Mouse (Mus musculus) hindbrain, embryonic 16.5 days (tissue): ENCODE measurements around the gene Setd3. TPM values are rescaled to one million over a fixed set of nuclear protein-coding genes. Genes with fewer than 3 reads are reported as not detected.

ENCODE experiments used
- ATAC-seq: fragments of 200-750 bp; cut with Nextera tagmentation; 2 replicates; pipeline ENCODE4 v1.8.0; 2017; ENCODE audit warnings: moderate TSS enrichment, moderate library complexity
- H3K27ac ChIP-seq: fragments of 300-500 bp; sonication (generic); 2 replicates; pipeline ENCODE4 v1.5.1; 2014; ENCODE audit warnings: low read depth, mild to moderate bottlenecking, control low read depth, low read length, moderate library complexity
- H3K27me3 ChIP-seq: fragments of 300-500 bp; sonication (generic); replicated peaks from 2 replicates; pipeline ENCODE4 v1.6.1; 2014; ENCODE audit warnings: low read length; ENCODE audit not compliant: control insufficient read depth, insufficient read depth
- H3K36me3 ChIP-seq: fragments of 300-500 bp; sonication (generic); 2 replicates; pipeline ENCODE4 v1.6.1; 2014; ENCODE audit warnings: mild to moderate bottlenecking, low read length, moderate library complexity, mixed read lengths; ENCODE audit not compliant: control insufficient read depth, insufficient read depth
- H3K4me1 ChIP-seq: fragments of 300-500 bp; sonication (generic); 2 replicates; pipeline ENCODE4 v1.6.1; 2014; ENCODE audit warnings: low read depth, low read length; ENCODE audit not compliant: control insufficient read depth, insufficient read depth
- H3K4me2 ChIP-seq: fragments of 300-500 bp; sonication (generic); 2 replicates; pipeline ENCODE4 v1.6.1; 2014; ENCODE audit warnings: mild to moderate bottlenecking, low read length, control low read depth, moderate library complexity
- H3K4me3 ChIP-seq: fragments of 300-500 bp; sonication (generic); 2 replicates; pipeline ENCODE4 v1.5.1; 2014; ENCODE audit warnings: mild to moderate bottlenecking, low read length, control low read depth, moderate library complexity
- H3K9ac ChIP-seq: fragments of 300-500 bp; sonication (generic); 2 replicates; pipeline ENCODE4 v1.6.1; 2014; ENCODE audit warnings: low read depth, mild to moderate bottlenecking, control low read depth, low read length, moderate library complexity
- H3K9me3 ChIP-seq: fragments of 300-500 bp; sonication (generic); 2 replicates; pipeline ENCODE4 v1.6.1; 2014; ENCODE audit warnings: mild to moderate bottlenecking, low read length, moderate library complexity; ENCODE audit not compliant: control insufficient read depth
- WGBS: fragments of 180-500 bp; shearing (Covaris S2); extraction: QIAGEN DNeasy Blood & Tissue Kit; methylation state at CpG from one replicate; pipeline ENCODE4 v1.1.7; 2014; 5-methylcytosine and 5-hydroxymethylcytosine counted together
- polyA plus RNA-seq: library from polyadenylated mRNA; unstranded; fragments of >200 nt; fragmentation: Nextera tagmentation; extraction: Ambion mirVana; gene quantifications from 2 replicates; pipeline ENCODE4 v1.2.1, GENCODE M21; 2015

The Setd3 gene
- polyA plus RNA-seq, 1 experiment from 2014 or later, result 93.6 TPM

- Histone ChIP-seq H3K27ac (no peak overlapping the region), H3K36me3 (no peaks in the 10 kb centered on the region; the same call in 1 of the 2 replicates), H3K27me3 (no peaks in the 10 kb centered on the region), H3K9me3 (no peaks in the 10 kb centered on the region), H3K4me1 (peaks cover 36% of the 10 kb centered on the region), H3K9ac (no peak overlapping the region), H3K4me3 (no peak overlapping the region), H3K4me2 (no peak overlapping the region)
- 91% methylated on average over 15 of the region's 15 CpGs for WGBS
- no peak for ATAC-seq
Observed at GRCm38 (mm10) chr12:108210623-108211022, 31.5 kb upstream of the Setd3 start.

GRCm38 (mm10) chr12:108208726-108209438 lies 29.8 kb upstream of the Setd3 start:
- Histone ChIP-seq H3K9ac (no peak overlapping the region; the same call in 1 of the 2 replicates), H3K4me1 (peaks cover 29% of the 10 kb centered on the region)

GRCm38 (mm10) chr12:108208216-108208615 lies 29.1 kb upstream of the Setd3 start:
- 90% methylated on average over 9 of the region's 9 CpGs for WGBS
- H3K27ac ChIP-seq, result no peak overlapping the region
- H3K9me3 ChIP-seq, result no peaks in the 10 kb centered on the region
- no peak overlapping the region for H3K4me2 ChIP-seq
- peaks cover 2% of the 10 kb centered on the region; the same call in 1 of the 2 replicates for H3K36me3 ChIP-seq
- H3K4me1 ChIP-seq, result peaks cover 22% of the 10 kb centered on the region
- H3K27me3 ChIP-seq, result no peaks in the 10 kb centered on the region
- no peak for ATAC-seq
- H3K4me3 ChIP-seq, result no peak overlapping the region
- H3K9ac ChIP-seq, result no peak overlapping the region

More at GRCm38 (mm10) chr12:108208726-108209438, 29.8 kb upstream of the Setd3 start:
- Histone ChIP-seq H3K9me3 (no peaks in the 10 kb centered on the region), H3K27ac (peak overlapping the region; percentile 9; the same call in 1 of the 2 replicates), H3K4me3 (no peak overlapping the region), H3K4me2 (no peak overlapping the region), H3K36me3 (peaks cover 2% of the 10 kb centered on the region; the same call in 1 of the 2 replicates), H3K27me3 (no peaks in the 10 kb centered on the region)
- 27% methylated on average over 13 of the region's 13 CpGs for WGBS
- ATAC-seq, result peak; percentile 15; the same call in 1 of the 2 replicates

- Histone ChIP-seq H3K27me3 (no peaks in the 10 kb centered on the region), H3K27ac (no peak overlapping the region), H3K9ac (no peak overlapping the region), H3K4me1 (peaks cover 7% of the 10 kb centered on the region; the same call in 1 of the 2 replicates), H3K4me2 (no peak overlapping the region), H3K9me3 (no peaks in the 10 kb centered on the region), H3K4me3 (no peak overlapping the region), H3K36me3 (peaks cover 8% of the 10 kb centered on the region)
- ATAC-seq, result peak; percentile 74
- WGBS, result 10% methylated on average over 5 of the region's 5 CpGs
Observed at GRCm38 (mm10) chr12:108206641-108207040, 27.5 kb upstream of the Setd3 start.

GRCm38 (mm10) chr12:108204978-108205377 lies 25.9 kb upstream of the Setd3 start:
- 72% methylated on average over 12 of the region's 12 CpGs for WGBS
- H3K4me1 ChIP-seq, result peaks cover 5% of the 10 kb centered on the region; the same call in 1 of the 2 replicates
- H3K4me2 ChIP-seq, result no peak overlapping the region
- no peak for ATAC-seq
- no peak overlapping the region for H3K27ac ChIP-seq
- H3K27me3 ChIP-seq, result no peaks in the 10 kb centered on the region
- H3K9ac ChIP-seq, result no peak overlapping the region
- no peak overlapping the region for H3K4me3 ChIP-seq
- H3K9me3 ChIP-seq, result no peaks in the 10 kb centered on the region
- peaks cover 15% of the 10 kb centered on the region for H3K36me3 ChIP-seq

GRCm38 (mm10) chr12:108203895-108204294 lies 24.8 kb upstream of the Setd3 start:
- peaks cover 24% of the 10 kb centered on the region for H3K36me3 ChIP-seq
- no peak overlapping the region for H3K27ac ChIP-seq
- no peak overlapping the region for H3K4me3 ChIP-seq
- H3K4me2 ChIP-seq, result no peak overlapping the region
- 63% methylated on average over 8 of the region's 8 CpGs for WGBS
- no peaks in the 10 kb centered on the region for H3K27me3 ChIP-seq
- H3K9ac ChIP-seq, result no peak overlapping the region
- H3K4me1 ChIP-seq, result no peaks in the 10 kb centered on the region
- no peaks in the 10 kb centered on the region for H3K9me3 ChIP-seq
- no peak for ATAC-seq

GRCm38 (mm10) chr12:108200094-108200493 lies 21.0 kb upstream of the Setd3 start:
- 85% methylated on average over 1 of the region's 1 CpGs for WGBS
- no peak overlapping the region for H3K9ac ChIP-seq
- no peaks in the 10 kb centered on the region for H3K27me3 ChIP-seq
- no peak overlapping the region for H3K27ac ChIP-seq
- ATAC-seq, result no peak
- H3K4me1 ChIP-seq, result no peaks in the 10 kb centered on the region
- no peaks in the 10 kb centered on the region for H3K9me3 ChIP-seq
- H3K4me3 ChIP-seq, result no peak overlapping the region
- no peak overlapping the region for H3K4me2 ChIP-seq
- peaks cover 43% of the 10 kb centered on the region for H3K36me3 ChIP-seq

GRCm38 (mm10) chr12:108198447-108198846 lies 19.3 kb upstream of the Setd3 start:
- Histone ChIP-seq H3K27me3 (no peaks in the 10 kb centered on the region), H3K4me3 (no peak overlapping the region), H3K4me2 (no peak overlapping the region), H3K9ac (no peak overlapping the region), H3K36me3 (peaks cover 51% of the 10 kb centered on the region), H3K27ac (no peak overlapping the region), H3K4me1 (no peaks in the 10 kb centered on the region), H3K9me3 (no peaks in the 10 kb centered on the region)
- ATAC-seq, result no peak
- WGBS, result 88% methylated on average over 4 of the region's 4 CpGs

- WGBS, result 95% methylated on average over 11 of the region's 11 CpGs
- H3K4me1 ChIP-seq, result no peaks in the 10 kb centered on the region
- no peak overlapping the region for H3K27ac ChIP-seq
- no peaks in the 10 kb centered on the region for H3K9me3 ChIP-seq
- H3K27me3 ChIP-seq, result no peaks in the 10 kb centered on the region
- H3K4me2 ChIP-seq, result no peak overlapping the region
- H3K4me3 ChIP-seq, result no peak overlapping the region
- H3K36me3 ChIP-seq, result peaks cover 48% of the 10 kb centered on the region
- no peak overlapping the region for H3K9ac ChIP-seq
- ATAC-seq, result no peak
Observed at GRCm38 (mm10) chr12:108195761-108196160, 16.6 kb upstream of the Setd3 start.
